Comparison of ENCODE assay signal across 8 mouse cellular contexts in genomic region chr4:97757207-97757977, GRCm38 (mm10). TPM values are rescaled to one million over a fixed set of nuclear protein-coding genes. Genes with fewer than 3 reads are reported as not detected.
DNase-seq lines count a peak whose midpoint lies in the region; ATAC-seq and TF ChIP-seq lines count a peak whose summit lies in the region.

No protein-coding gene starts in this region.

- peak; percentile 83 for ATAC-seq in hindbrain, postnatal 0 days

- H3K4me1 ChIP-seq in hindbrain, postnatal 0 days (ENCODE audit: insufficient read depth, low read length): peaks cover 20% of the 10 kb centered on the region; the same call in 1 of the 2 replicates
- peaks cover 32% of the 10 kb centered on the region for H3K4me1 ChIP-seq in megakaryocyte, embryonic 14.5 days

- H3K9me3 ChIP-seq in hindbrain, postnatal 0 days (ENCODE audit: low read length): no peaks in the 10 kb centered on the region
- no peaks in the 10 kb centered on the region for H3K9me3 ChIP-seq in megakaryocyte, embryonic 14.5 days

- peak overlapping the region; percentile 65 for H3K9ac ChIP-seq in hindbrain, postnatal 0 days (replicated peaks; ENCODE audit: low read length)

- under 1% methylated on average over 38 of the region's 38 CpGs for WGBS in hindbrain, postnatal 0 days

- peak overlapping the region; percentile 56 for H3K4me3 ChIP-seq in hindbrain, postnatal 0 days (ENCODE audit: low read length)
- H3K4me3 ChIP-seq in megakaryocyte, embryonic 14.5 days (replicated peaks): peak overlapping the region; percentile 92

- peak; percentile 54 to 61 for DNase-seq in left cerebral cortex, adult 18-20 months (ENCODE audit: low spot score in 2 of 2)
- no peak for DNase-seq in left cerebral cortex, adult 11 months (ENCODE audit: low spot score)
- DNase-seq in embryo, embryonic 10.5 days (ENCODE audit: low spot score): peak; percentile 81
- peak; percentile 79 for DNase-seq in gastrocnemius, postnatal 14 days
- DNase-seq in hindbrain, postnatal 0 days (ENCODE audit: low spot score): peak; percentile 80
- DNase-seq in left cerebral cortex, postnatal 25 days (ENCODE audit: low spot score in 2 of 2): peak; percentile 68 to 74
- peak; percentile 38 to 57 for DNase-seq in right cerebral cortex, postnatal 36 days (ENCODE audit: low spot score in 2 of 2)

- H3K27me3 ChIP-seq in hindbrain, postnatal 0 days (ENCODE audit: insufficient read depth, low read length): no peaks in the 10 kb centered on the region
- H3K27me3 ChIP-seq in megakaryocyte, embryonic 14.5 days (replicated peaks): peaks cover 55% of the 10 kb centered on the region

- TF ChIP-seq CTCF in hindbrain, postnatal 0 days (IDR thresholded peaks at IDR 0.05; ENCODE audit: low read depth): 0 out of 2 replicates have a peak, but pooled peaks have one; percentile 4

- intact Hi-C loops in gastrocnemius, postnatal 14 days (cut with DNase I; ENCODE audit: low total_unique reads): loop anchor here (10.0 kb wide), 1 partner anchor 247 kb away; no protein-coding TSS in a partner anchor
- intact Hi-C loops in left cerebral cortex, postnatal 25 days (cut with DNase I): loop anchor here (5.0 to 10.0 kb wide), 2 partner anchors 487 to 625 kb away; partner anchors contain the start of gene Tm2d1

- peak overlapping the region; percentile 92 for H3K27ac ChIP-seq in hindbrain, postnatal 0 days

- H3K4me2 ChIP-seq in hindbrain, postnatal 0 days (ENCODE audit: low read depth, low read length): peak overlapping the region; percentile 74

- H3K36me3 ChIP-seq in hindbrain, postnatal 0 days (ENCODE audit: insufficient read depth, low read length): no peaks in the 10 kb centered on the region
- no peaks in the 10 kb centered on the region for H3K36me3 ChIP-seq in megakaryocyte, embryonic 14.5 days (replicated peaks; ENCODE audit: low read length)

RNA-seq across cellular contexts. Expression of gene Nfia, which starts 15.1 kb away (rescaled TPM):
- 10 to 100 TPM; 54.8 to 59.7 TPM for total RNA-seq in left cerebral cortex, adult 18-20 months (2021)
- 10 to 100 TPM; 69.5 to 70.1 TPM for total RNA-seq in gastrocnemius, postnatal 14 days (2021)
- total RNA-seq in hindbrain, postnatal 0 days (2014; rRNA removed): 73.5 and 97.2 TPM in 2 replicates
- 71.0 and 76.8 TPM in 2 replicates for polyA plus RNA-seq in hindbrain, postnatal 0 days (2015; fragmentation: Nextera tagmentation; extraction: Ambion mirVana)
- 10 to 100 TPM; 63.0 to 73.6 TPM for total RNA-seq in left cerebral cortex, postnatal 25 days (2021)
- 0.02 TPM in 1 of 2 replicates, not detected in the other for polyA plus RNA-seq in megakaryocyte, embryonic 14.5 days (2012; ENCODE audit: insufficient read depth, low replicate concordance)

RNA-seq across cellular contexts. Expression of gene E130114P18Rik, which starts 20.5 kb away (rescaled TPM):
- total RNA-seq in left cerebral cortex, adult 18-20 months (2021): 1 to 10 TPM; 6.1 to 7.4 TPM
- total RNA-seq in gastrocnemius, postnatal 14 days (2021): under 1 TPM; 0.38 to 0.39 TPM
- total RNA-seq in hindbrain, postnatal 0 days (2014; rRNA removed): 17.1 and 22.3 TPM in 2 replicates
- 31.6 and 37.8 TPM in 2 replicates for polyA plus RNA-seq in hindbrain, postnatal 0 days (2015; fragmentation: Nextera tagmentation; extraction: Ambion mirVana)
- total RNA-seq in left cerebral cortex, postnatal 25 days (2021): 1 to 10 TPM; 6.0 to 6.5 TPM
- polyA plus RNA-seq in megakaryocyte, embryonic 14.5 days (2012; ENCODE audit: insufficient read depth, low replicate concordance): not detected in 2 replicates

Comparison
In these comparisons a context has a peak if more than half of its experiments do, and no peak if none do; other contexts are left out.
1. RNA of gene E130114P18Rik, which starts 20.5 kb away (total RNA-seq): 17.1 to 22.3 TPM in hindbrain, postnatal 0 days, 6.1 to 7.4 TPM in left cerebral cortex, adult 18-20 months and 6.0 to 6.5 TPM in left cerebral cortex, postnatal 25 days; 0.38 to 0.39 TPM in gastrocnemius, postnatal 14 days; every median in the first group is over 4 times any median in the second.